Mouse (Mus musculus): ENCODE results near the gene Tbc1d8.

Gene Tbc1d8

GRCm38 (mm10) chr1:39478057-39478895 is at the start of gene Tbc1d8:
Gene Tbc1d8, minus strand, starts transcription at chr1:39478755.
- DNase-seq: peak; percentile 93 to 96

GRCm38 (mm10) chr1:39528319-39528718 is 49.8 kb upstream of the Tbc1d8 start:
- DNase-seq: no peak

GRCm38 (mm10) chr1:39527432-39527831 is 48.9 kb upstream of the Tbc1d8 start:
- DNase-seq: peak; percentile 56 to 76

DNA sequence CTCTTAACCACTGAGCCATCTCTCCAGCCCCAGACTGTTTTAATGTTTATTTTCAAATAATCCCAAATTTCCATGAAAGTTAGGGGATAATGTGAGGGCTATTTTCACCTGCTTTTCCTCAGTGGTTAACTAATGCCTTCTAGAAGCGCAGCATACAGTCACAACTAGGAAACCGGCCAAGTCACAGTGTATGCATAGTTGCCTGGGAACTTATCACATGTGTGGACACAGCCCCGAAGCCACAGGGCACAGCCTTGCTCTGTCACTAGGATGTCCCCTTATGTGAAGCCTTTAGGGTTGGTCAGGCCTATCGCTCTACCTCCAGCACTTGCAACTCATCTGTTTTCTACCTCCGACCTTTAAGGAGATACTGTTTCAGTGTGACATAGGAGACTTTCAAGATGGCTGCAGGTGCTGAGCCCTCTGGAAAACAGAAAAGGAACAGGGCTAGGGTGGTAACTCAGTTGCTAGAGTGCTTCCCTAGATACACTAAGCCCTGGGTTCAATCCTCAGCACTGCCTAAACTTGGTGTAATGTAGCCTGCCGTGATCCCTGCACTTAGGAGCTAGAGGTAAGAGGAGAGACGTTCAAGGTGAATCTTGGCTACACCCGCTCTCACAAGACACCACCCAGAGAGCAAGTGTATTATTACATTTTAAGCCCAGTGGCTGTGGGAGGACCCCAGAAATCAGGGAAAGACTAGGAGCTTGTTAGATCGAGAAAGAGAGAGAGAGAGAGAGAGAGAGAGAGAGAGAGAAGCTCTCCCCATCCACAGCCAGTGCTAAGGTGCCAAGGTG is 48.0 kb upstream of the Tbc1d8 start:
- DNase-seq: peak; percentile 36 to 61

DNA sequence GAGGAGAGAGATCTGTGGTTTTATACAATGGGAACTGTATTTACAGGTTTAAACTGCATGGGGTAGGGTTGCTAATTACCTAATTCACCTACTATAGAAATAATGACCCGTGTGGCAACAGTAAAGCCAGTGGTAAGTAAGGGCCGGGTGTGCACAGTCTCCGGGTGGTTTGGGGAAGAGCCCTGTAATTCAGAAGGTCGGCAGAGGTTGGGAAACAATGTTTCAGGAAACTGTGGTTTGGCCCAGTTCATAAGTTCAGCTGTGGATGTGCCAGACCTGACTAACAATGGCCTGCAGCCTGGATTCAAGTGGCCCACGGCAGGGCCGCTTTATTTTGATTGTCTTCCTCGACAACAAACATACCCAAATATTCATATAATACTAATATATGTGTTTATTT is 47.2 kb upstream of the Tbc1d8 start:
- DNase-seq: peak; percentile 43 to 48

DNA sequence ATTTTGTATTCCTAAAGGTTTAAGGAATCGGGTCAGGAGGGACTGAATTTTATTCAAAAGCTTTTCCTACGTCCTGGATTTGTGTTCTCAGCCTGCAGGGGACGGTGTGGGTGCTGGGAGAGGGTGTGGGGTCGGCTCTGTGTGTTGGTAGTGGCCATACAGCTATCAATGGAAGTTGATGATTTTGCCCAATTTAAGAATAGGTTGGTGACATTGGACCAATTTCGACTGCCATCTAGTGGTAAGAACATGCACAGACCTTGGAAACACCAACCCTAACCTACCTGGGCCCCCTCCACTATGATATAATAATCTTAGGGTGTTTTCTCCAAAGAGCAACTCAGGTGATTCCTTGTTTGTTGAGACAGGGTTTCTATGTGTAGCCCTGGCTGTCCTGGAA is 44.0 kb upstream of the Tbc1d8 start:
- DNase-seq: peak in 1 of 2 experiments; percentile 27

GRCm38 (mm10) chr1:39521326-39521725 is 42.8 kb upstream of the Tbc1d8 start:
- no peak for DNase-seq

- DNase-seq: no peak
Measured at GRCm38 (mm10) chr1:39515303-39515991, 36.9 kb upstream of the Tbc1d8 start.

DNA sequence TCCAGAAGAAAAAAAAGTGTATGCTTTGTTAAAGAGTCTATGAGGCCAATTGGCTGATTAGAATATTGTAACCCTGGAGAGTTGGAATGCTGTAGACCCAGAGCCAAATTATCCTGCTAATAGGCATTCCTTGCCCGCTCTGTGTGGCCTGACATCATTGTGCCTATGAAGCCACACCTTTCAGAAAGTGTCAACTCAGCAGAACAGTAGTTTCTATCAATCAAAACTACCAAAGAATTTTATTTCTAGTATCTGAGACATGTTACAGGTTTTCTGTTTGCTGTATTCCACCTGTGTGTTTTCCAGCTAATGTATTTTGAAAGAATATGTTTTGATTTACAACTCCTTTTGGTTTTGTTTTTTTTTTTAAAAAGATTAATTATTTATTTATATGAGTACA is 33.6 kb upstream of the Tbc1d8 start:
- DNase-seq: no peak

- DNase-seq: no peak
Measured at GRCm38 (mm10) chr1:39511775-39512174, 33.2 kb upstream of the Tbc1d8 start.

- DNase-seq: no peak
Measured at GRCm38 (mm10) chr1:39505600-39505999, 27.0 kb upstream of the Tbc1d8 start.

DNA sequence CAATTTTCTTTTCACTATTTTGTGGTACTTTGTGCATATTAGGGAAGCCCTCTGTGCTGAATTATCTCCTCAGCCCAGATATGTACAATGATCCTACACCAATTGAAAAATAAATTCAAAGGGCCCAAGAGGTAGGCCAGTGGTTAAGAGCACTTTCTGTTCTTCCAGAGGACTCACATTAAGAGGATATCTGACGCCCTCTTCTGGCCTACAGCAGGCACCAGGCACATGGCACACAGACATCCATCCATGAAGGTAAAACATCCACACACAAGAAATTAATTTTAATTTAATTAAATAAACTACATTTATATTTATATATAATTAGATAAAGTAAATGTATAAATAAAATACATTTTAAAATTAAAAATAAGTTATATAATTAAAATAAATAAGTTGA is 25.7 kb upstream of the Tbc1d8 start:
- DNase-seq: peak; percentile 29 to 56

GRCm38 (mm10) chr1:39502817-39503633 is 24.5 kb upstream of the Tbc1d8 start:
- peak in 1 of 2 experiments; percentile 12 for DNase-seq

- no peak for DNase-seq
Measured at GRCm38 (mm10) chr1:39499485-39499941, 21.0 kb upstream of the Tbc1d8 start.

- DNase-seq: no peak
Measured at GRCm38 (mm10) chr1:39497748-39498147, 19.2 kb upstream of the Tbc1d8 start.

- no peak for DNase-seq
Measured at GRCm38 (mm10) chr1:39496995-39497394, 18.4 kb upstream of the Tbc1d8 start.

DNA sequence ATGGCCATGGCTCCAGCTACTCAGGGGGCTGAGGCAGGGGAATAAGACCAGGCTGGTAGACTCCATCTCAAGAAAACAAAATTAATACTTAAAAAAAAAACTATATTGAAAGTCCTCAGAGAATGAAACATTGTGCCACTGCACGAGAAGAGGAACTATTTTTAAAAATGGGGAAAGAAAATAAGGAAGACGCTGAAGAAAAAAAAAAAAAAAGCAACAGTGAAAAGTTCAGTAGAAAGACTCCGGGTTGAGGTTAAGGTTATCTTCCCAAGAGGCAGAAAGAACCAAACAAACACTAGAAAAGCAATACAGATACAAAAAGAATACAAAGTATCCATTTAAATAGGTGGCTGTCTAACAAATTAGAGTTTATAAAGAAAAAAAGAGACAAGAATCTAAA is 15.1 kb upstream of the Tbc1d8 start:
- DNase-seq: no peak

DNA sequence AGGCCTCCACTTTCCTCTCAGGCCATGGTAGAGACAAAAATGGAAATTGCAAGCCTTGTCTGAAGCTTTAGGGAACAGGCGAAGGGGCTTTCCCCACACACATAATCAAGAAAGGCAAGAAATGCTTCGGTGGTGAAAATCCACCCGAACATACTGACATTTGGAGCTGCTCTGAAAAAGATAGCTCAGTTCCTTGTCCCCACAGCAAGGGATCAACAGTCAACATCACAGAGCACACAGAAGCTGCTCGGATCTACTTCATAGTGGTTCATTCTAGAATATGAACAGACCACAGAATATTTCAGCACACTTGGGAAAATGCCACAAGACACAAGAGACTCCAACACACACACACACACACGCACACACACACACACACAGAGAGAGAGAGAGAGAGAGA is 14.6 kb upstream of the Tbc1d8 start:
- no peak for DNase-seq

DNA sequence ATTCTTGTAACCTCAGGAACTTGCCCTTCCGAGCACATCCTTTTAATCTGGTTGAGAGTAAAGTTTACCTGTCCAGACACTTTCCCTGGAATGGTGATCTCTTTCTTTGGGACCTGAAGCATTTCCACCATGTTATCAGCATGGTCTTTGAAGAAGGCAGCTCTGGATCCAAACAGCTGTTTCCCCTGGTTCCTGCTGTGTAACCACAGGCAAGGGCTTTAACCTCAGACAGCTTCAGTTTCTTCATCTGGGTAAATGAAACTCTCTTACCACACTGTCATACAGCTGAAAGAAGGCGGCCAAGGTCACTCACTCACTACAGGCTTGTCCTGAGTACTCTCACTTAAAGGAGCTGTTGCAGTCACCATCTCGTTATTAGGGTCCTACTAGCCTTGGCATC is 8.8 kb upstream of the Tbc1d8 start:
- DNase-seq: no peak

DNA sequence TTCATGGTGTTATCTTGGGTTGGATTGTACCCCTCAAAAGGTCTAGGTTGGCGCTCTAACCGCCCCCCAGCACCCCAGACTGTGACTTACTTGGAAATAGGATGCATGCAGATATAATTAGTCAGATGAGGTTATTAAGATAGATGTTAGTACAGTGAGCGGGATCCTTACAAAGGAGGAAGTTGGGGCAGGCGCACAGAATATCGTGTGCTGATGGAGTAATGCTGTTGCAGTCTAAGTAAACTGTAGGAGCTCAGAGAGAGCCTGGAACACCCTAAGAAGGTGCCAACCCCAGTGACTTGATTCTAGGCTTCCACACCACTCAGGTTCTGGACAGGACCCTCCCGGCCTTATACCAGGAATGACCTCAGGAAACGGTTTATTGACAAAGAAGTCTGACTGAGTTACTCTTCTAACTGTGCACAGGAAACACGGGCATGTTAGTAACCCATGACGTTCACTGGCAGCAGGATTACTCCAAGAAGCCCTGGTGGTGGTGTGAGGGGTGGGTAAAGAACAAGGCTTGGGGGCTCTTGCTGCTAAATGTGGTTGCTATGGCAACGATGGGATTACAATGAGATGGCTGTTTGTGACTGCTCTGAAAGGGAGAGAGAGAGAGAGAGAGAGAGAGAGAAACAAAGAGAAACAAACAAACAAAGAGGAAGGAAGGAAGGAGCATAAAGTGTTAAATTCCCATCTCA is 3.7 kb upstream of the Tbc1d8 start:
- DNase-seq: no peak

GRCm38 (mm10) chr1:39479254-39479653 is 699 bp upstream of the Tbc1d8 start:
- DNase-seq: no peak

GRCm38 (mm10) chr1:39478896-39479200 is 293 bp upstream of the Tbc1d8 start:
- no peak for DNase-seq
